Mouse (Mus musculus): Measurements from ENCODE around the gene 2810459M11Rik. TPM values are rescaled to one million over a fixed set of nuclear protein-coding genes. Genes with fewer than 3 reads are reported as not detected.
A peak's percentile ranks its signal among the peaks of the same experiment; 100 is the strongest.

Gene 2810459M11Rik
- polyA plus RNA-seq, 1 experiment from 2014 or later: 1.5 TPM

DNA sequence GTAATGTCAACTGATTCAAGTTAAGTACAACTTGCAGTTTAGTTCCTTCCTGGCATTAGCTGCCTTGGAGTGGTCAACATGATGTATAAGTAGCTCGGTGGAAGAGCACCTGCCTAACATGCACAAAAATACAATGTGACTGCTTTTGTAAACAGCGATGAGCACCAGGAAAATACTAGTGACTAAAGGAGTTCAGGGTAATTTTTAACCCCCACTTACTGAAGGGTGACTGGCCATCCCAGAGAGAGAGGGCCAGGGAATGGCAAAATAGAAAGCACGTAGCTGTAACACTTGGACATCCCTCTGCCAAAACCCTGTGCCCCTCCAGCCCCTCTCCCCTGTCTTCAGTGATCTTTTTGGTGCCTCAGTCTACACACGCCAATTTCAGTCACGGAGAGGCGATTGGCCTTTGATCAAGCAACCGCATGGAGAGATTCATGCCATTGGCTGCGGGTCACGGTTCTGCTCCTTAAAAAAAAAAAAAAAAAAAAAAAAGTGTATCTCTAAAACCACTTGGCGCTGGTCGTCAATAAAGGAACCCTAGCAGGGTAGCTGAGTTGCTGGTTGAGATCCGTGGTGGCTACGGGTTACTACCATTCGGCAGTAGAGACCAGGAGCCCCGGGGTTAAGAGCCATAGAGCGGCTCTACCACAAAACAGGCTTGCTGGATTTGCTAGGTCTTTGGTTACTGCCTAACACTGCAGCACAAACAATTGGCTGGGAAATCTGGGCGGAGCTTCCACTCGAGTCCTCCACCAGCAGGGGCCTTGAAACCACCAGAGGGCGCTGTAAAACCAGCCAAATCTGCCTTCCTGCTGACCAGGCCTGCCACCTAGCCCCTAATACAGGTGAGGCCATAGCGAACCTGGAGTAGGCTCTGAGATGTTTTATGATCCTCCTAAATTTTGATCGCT is 13.4 kb downstream of the 2810459M11Rik start:
- peak; percentile 79 for ATAC-seq (ENCODE audit: low FRiP score)
- H3K36me3 ChIP-seq: no peaks in the 10 kb centered on the region
- peak overlapping the region; percentile 22 for H3K4me3 ChIP-seq
- peak overlapping the region; percentile 45 for H3K4me2 ChIP-seq (replicated peaks)
- no peaks in the 10 kb centered on the region for H3K27me3 ChIP-seq
- H3K9me3 ChIP-seq (replicated peaks): no peaks in the 10 kb centered on the region
- 9% methylated on average over 21 of the region's 21 CpGs for WGBS
- H3K4me1 ChIP-seq: no peaks in the 10 kb centered on the region
- H3K9ac ChIP-seq: peak overlapping the region; percentile 32; the same call in 1 of the 2 replicates
- no peak overlapping the region for H3K27ac ChIP-seq

DNA sequence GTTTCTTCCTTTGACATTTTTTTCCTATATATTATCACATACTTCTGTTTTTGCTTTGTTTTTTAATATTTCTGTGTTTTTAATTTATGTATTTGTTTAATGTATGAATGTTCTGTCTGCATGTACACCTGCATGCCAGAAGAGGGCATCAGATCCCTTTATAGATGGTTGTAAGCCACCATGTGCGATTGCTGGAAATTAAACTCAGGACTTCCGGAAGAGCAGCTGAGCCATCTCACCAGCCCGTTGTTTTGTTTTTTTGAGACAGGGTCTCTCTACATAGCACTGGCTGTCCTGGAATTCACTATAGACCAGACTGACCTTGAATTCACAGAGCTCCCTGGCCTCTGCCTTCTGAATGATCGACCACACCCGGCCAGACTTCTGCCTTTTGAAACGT is 16.9 kb downstream of the 2810459M11Rik start:
- H3K27ac ChIP-seq: no peak overlapping the region

DNA sequence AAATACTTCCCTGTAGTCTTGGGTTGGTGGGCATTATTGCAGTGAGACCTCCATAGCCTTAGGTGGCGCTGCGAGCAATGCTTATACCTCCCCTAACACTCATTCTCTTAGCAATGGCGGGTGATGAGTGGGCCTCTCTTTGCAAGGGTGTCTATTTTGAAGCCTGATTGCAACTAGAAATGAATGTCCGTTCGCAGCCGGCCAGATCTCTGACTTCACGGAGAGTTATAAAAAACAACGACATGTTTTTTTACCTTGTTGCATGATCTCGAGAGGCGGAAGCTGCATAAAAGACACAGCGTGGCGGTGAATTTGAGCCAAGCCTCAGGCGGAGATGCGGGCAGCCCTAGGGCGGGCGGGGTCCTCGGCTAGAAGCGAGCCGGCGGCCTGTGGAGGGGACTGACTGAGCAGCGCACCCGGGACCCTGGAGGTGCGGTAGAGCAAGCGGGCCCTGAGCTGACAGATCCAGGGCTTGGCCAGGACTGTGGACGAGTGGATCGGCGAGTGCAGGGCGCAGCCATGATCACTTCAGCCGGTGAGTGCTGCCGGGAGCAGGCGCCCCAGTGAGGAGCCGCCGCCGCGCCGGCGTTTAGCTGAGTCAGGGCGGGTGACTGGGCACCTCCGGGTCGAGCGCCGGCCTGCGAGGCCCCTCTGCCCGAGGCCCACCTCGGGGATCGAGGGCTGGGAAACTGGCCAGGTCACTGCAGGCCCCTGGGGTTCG is 18.8 kb downstream of the 2810459M11Rik start, which contains the start of gene Psmd1:
Gene Psmd1 (plus strand): TSS at position 117 of the 721 bp plus-strand sequence.
- Histone ChIP-seq H3K4me2 (replicated peaks) (peak within 1 kb of the TSS; percentile 90), H3K9me3 (replicated peaks) (0 out of 2 replicates have a peak, but pooled peaks cover 4% of the 10 kb centered on the region), H3K9ac (peak within 1 kb of the TSS; percentile 98), H3K27me3 (no peaks in the 10 kb centered on the region), H3K4me1 (peaks cover 11% of the 10 kb centered on the region), H3K4me3 (peak within 1 kb of the TSS; percentile 98), H3K27ac (peak within 1 kb of the TSS; percentile 86), H3K36me3 (peaks cover 3% of the 10 kb centered on the region; the same call in 1 of the 2 replicates)
- WGBS: under 1% methylated on average over 46 of the region's 47 CpGs
- ATAC-seq (ENCODE audit: low FRiP score): peak; percentile 94

More for the DNA sequence above, 16.9 kb downstream of the 2810459M11Rik start:
- 88% methylated on average over 6 of the region's 6 CpGs for WGBS
- H3K4me2 ChIP-seq (replicated peaks): no peak overlapping the region
- H3K9me3 ChIP-seq (replicated peaks): 0 out of 2 replicates have a peak, but pooled peaks cover 4% of the 10 kb centered on the region
- peaks cover 3% of the 10 kb centered on the region; the same call in 1 of the 2 replicates for H3K36me3 ChIP-seq
- peaks cover 11% of the 10 kb centered on the region for H3K4me1 ChIP-seq
- H3K4me3 ChIP-seq: no peak overlapping the region
- ATAC-seq (ENCODE audit: low FRiP score): no peak
- H3K27me3 ChIP-seq: no peaks in the 10 kb centered on the region
- no peak overlapping the region for H3K9ac ChIP-seq

DNA sequence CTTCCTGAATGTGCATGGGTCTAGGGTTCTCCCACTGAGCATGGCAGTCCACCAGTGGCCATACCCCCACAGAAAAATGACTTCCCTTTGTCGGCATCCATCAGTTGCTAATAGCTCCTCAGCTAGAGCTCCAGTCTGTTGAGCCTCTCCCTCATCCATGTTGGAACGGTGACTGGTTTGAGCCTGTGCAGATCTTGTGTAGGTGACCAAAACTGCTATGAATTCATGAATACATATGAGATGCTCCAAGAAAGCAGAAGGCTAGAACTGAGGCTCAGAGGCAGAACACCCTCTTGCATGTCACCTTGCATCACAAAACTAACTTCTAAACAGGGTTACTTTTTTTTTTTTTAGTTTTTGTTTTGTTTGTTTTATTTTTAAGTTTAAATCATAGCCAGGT is 30.9 kb downstream of the 2810459M11Rik start:
- Histone ChIP-seq H3K36me3 (peaks cover 70% of the 10 kb centered on the region), H3K4me3 (no peak overlapping the region), H3K9ac (no peak overlapping the region), H3K4me1 (no peaks in the 10 kb centered on the region), H3K4me2 (replicated peaks) (no peak overlapping the region), H3K9me3 (replicated peaks) (no peaks in the 10 kb centered on the region), H3K27ac (no peak overlapping the region), H3K27me3 (no peaks in the 10 kb centered on the region)
- WGBS: 98% methylated on average over 2 of the region's 2 CpGs
- no peak for ATAC-seq (ENCODE audit: low FRiP score)

DNA sequence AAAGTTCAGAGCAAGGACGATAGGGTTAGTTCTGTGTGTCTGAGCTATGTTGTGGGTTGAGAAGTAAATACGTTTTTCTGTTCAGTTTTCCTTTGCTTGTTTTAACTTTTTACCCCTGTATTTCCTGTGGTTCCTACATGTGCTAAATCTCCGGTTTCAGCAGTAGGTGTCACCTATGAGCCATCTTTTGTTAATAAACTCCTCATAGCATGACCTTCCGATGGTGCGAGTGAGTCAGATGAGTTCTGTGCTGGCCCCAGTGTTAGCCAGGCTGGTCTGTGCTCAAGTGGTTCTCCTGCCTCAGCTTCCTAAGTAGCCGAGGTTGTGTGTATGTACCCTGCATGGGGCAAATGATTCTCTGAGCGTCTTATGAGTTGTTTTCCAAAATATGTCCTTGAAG is 48.8 kb downstream of the 2810459M11Rik start:
- no peak overlapping the region for H3K27ac ChIP-seq
- H3K4me2 ChIP-seq (replicated peaks): no peak overlapping the region
- no peaks in the 10 kb centered on the region for H3K27me3 ChIP-seq
- peaks cover 63% of the 10 kb centered on the region for H3K36me3 ChIP-seq
- no peak overlapping the region for H3K4me3 ChIP-seq
- H3K9ac ChIP-seq: no peak overlapping the region
- WGBS: 90% methylated on average over 7 of the region's 7 CpGs
- no peaks in the 10 kb centered on the region for H3K4me1 ChIP-seq
- H3K9me3 ChIP-seq (replicated peaks): no peaks in the 10 kb centered on the region
- ATAC-seq (ENCODE audit: low FRiP score): no peak

DNA sequence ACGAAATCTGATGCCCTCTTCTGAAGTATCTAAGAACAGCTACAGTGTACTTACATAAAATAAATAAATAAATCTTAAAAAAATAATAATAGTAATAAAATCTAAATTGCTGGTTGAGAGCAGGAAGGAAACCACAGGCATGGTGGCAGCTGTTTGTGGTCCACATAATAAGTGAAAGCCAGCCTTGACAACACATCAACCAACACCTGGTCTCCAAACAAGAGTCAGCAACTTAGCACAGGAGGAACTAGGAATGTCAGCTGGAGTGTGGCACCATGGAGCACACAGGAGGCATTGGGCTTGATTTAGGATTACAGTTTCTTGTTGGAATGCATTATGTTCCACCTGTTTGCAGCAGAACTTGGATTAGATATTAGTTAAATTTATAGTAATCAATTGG is 59.4 kb downstream of the 2810459M11Rik start:
- no peak for ATAC-seq (ENCODE audit: low FRiP score)
- no peak overlapping the region for H3K4me3 ChIP-seq
- H3K4me1 ChIP-seq: no peaks in the 10 kb centered on the region
- WGBS: 96% methylated on average over 1 of the region's 1 CpGs
- H3K4me2 ChIP-seq (replicated peaks): no peak overlapping the region
- no peak overlapping the region for H3K27ac ChIP-seq
- H3K36me3 ChIP-seq: peaks cover 5% of the 10 kb centered on the region; the same call in 1 of the 2 replicates
- H3K9ac ChIP-seq: no peak overlapping the region
- H3K27me3 ChIP-seq: no peaks in the 10 kb centered on the region
- no peaks in the 10 kb centered on the region for H3K9me3 ChIP-seq (replicated peaks)

Other genes starting within 250 kb of the 2810459M11Rik start
- gene Itm2c, start 151.6 kb upstream of the 2810459M11Rik start, polyA plus RNA-seq (2016; fragmentation: Nextera tagmentation; extraction: Ambion mirVana): 169 and 173 TPM in 2 replicates
- 1.3 and 1.6 TPM in 2 replicates for gene 4933407L21Rik, start 117.4 kb upstream of the 2810459M11Rik start, polyA plus RNA-seq (2016; fragmentation: Nextera tagmentation; extraction: Ambion mirVana)
- gene Gpr55, start 84.9 kb upstream of the 2810459M11Rik start, polyA plus RNA-seq (2016; fragmentation: Nextera tagmentation; extraction: Ambion mirVana): 0.09 TPM in 1 of 2 replicates, not detected in the other
- 0.25 TPM in 1 of 2 replicates, not detected in the other for gene Spata3, start 29.0 kb upstream of the 2810459M11Rik start, polyA plus RNA-seq (2016; fragmentation: Nextera tagmentation; extraction: Ambion mirVana)
- 196 TPM in 2 replicates for gene Psmd1, start 18.5 kb downstream of the 2810459M11Rik start, polyA plus RNA-seq (2016; fragmentation: Nextera tagmentation; extraction: Ambion mirVana)
- gene Htr2b, start 66.1 kb downstream of the 2810459M11Rik start, polyA plus RNA-seq (2016; fragmentation: Nextera tagmentation; extraction: Ambion mirVana): 0.66 and 0.86 TPM in 2 replicates
- 0.65 and 1.4 TPM in 2 replicates for gene Gm21972, start 87.8 kb downstream of the 2810459M11Rik start, polyA plus RNA-seq (2016; fragmentation: Nextera tagmentation; extraction: Ambion mirVana)
- gene Armc9, start 108.9 kb downstream of the 2810459M11Rik start, polyA plus RNA-seq (2016; fragmentation: Nextera tagmentation; extraction: Ambion mirVana): 38.0 and 39.8 TPM in 2 replicates